Mouse (Mus musculus) yolk sac, embryonic 10.5 days (tissue): ENCODE data around the gene Fxyd2.

ENCODE experiments used
- DNase-seq: peaks from one replicate; pipeline ENCODE4 v3.0.0-alpha.2; 2017; ENCODE audit warnings: low spot score

The Fxyd2 gene

DNA sequence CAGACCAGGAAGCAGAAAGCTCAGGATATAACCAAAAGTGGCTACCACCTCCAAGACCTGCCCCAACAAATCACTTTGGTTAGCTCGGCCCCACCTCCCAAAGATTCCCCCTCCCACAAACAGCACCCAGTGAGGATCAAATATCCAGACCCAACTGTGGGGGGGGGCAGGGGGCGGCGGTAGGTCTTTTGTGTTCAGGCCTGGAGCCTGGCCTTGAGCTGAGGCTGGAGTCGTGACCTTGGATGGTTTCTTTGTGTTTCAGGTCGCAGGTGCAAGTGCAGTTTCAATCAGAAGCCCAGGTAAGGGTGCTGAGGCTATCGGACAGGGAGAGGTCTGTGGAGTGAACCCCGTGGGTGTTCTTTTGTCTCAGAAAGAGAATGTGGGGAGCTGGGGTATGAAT lies 8.2 kb upstream of the Fxyd2 start:
- no peak for DNase-seq

DNA sequence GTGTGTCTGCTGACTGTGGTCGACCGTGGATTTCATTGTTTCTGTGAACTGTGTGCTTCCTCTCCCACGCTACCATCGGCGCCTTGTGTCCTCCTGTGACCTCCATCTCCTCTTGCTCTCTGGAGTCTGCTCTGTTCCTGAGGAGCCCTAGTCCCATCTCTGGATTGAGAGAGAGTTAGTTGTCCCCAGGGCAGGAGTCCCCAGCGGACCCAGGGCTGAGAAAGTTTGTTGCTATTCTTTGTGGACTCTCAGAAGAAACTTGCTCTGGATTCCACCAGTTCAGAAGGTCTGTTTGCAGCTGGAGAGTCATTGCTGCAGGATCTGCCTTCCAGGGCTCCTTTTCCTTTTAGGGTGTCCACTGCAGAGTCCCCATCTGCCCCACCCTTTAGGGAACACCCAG lies 4.3 kb upstream of the Fxyd2 start:
- DNase-seq: no peak

DNA sequence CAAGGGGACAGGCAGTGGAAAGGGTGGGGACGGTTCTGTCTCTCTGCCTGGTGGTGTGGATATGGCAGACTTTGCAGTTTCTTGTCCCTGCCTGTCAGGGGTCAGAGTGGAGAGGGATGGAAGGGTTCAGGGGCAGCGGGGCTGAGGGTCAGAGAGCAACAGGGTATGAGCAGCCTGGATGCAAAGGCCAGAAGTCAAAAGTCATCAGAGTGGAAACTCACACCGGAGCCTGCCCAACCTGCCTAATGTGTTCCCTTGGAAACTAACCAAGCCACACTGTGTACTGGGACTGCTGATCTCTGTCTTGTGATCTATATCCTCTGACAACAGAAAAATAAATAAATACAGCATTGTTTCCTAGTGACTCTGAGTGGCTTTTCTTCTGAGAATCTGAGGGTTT lies 3.7 kb upstream of the Fxyd2 start:
- DNase-seq: peak; percentile 81

DNA sequence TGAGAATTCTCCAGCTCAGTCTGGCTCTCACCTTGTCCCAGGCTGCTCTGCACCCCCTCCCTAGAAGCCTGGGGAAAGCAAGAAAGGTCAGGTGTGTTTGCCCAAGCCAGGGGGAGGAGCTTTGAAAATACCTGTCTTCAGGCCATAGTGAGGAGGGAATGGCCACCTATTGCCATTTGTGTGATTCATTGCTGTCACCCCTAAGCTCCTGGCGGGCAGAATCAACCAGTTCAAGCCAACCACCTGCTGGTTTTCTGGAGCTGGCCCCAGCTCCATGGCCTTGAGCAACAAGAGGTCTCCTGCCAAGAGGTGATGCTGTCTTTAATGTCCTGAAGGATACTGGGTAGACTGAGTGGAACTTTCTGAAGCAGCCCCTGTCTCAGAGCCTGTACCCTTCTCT lies 1.1 kb upstream of the Fxyd2 start:
- peak; percentile 53 for DNase-seq

DNA sequence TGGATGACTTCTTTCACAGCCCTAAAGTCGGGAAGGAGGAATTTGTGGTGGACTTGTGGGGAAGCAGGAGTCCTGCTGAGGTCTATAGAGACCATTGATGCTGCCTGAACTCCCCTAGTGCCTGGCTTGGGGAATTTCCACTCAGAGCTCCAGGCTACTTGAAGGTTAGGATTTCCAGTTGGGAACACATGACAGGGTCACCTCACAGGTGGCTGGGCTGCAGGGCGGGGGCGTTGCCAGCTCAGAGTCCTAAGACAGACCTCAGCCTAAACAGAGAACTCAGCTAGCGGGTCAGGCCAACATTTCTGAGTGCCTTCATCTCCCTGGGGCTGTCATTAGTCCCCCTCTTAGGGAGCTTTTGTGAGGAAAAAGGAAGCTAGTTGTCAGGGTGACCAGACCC lies 2.4 kb downstream of the Fxyd2 start:
- no peak for DNase-seq

DNA sequence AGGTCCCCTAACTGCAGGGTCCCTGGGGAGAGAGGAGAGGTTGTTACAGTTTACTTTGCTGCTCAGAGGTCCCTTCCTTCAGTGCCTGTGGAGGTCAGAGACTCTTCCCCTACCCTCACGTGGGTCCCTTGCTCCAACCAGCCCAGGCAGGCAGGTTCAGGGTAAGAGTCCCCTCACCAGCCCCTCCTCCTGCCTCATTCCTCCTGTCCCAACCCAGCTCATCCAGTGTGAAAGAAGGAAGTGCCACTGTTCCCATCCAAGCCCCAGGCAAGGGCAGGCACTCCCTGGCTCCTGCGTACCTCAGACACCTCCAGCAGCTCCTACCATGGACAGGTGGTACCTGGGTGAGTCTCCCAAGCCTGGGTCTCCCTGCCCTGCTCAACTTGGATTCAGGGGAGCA lies 3.5 kb downstream of the Fxyd2 start:
- DNase-seq: no peak

DNA sequence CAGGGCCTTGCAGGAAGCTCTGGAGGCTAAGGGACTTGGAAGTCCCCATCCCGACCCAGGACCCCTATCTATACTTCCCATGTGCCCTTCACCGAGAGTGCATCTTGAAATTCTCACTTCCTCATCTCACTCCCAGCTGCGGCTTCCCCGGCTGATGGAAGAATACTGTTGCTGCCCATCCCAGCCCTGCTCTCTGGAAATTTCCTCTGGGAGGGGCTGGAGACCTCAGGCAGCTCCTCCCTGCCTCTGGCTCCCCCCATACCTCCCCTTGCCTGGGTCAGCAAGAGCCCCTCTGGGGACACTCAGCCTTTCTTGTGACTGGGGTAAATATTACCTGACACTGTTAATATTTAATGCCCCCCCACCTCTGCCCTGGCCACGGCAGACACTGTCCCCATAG lies 6.2 kb downstream of the Fxyd2 start:
- peak; percentile 81 for DNase-seq

DNA sequence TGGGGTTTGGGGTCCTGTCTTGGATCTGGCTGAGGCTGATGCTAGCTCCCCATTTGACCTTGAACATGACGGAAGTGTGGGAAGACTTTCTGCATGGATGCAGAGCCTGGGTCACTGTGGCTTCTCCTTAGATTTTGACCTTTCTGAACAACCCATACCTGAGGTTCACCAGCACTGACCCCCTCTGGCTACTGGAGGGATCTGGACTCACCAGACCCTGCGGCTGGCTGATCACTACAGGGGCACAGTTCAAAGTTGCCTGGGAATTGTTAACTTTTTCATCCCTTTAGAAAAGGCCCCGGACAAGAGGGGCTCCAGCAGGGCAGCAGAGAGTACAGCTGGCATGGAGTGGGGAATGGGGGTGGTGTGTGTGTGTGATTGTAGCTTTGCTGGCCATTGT lies 7.3 kb downstream of the Fxyd2 start:
- DNase-seq: no peak

DNA sequence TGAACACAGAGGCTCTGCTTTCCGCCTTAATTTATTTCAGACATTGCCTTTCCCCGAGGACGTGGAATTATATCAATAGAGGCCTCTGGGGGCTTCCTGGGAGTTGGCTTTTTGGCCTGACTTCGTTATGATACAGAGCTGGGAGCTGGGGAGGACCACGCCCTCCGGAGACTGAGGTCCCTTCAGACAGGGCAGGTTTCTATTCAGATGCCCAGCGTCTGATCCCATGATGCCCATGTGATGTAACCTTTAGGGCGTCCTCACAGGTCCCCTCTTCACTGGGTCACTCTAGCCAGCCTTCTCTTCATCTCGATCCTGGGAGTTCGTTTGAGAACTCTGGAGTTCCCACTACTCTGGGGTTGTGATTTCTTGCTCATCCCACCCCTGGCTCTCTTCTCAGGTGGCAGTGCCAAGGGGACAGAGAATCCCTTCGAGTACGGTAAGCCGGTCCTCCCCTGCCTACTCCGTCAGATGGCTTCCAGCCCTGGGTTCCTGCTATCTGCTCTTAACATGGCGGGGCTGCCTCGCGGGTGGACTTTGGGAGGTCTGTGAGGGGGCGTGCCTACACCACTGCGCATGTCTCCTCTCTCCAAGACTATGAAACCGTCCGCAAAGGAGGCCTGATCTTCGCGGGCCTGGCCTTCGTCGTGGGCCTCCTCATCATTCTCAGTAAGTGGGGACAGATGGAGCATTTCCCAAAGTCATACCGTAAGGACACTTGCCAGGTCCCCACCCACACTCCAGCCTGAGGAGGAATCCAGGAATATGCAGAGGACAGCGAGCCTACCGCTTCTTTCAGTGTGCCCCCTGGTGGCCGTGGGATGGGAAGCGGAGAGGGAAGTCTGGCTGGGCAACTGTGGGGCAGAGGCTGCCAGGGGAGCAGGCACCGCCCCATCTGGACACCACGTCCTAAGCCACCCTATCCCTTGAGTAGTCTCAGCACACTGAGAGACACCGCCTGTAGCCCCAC lies 8.5 kb downstream of the Fxyd2 start:
- DNase-seq: peak; percentile 67

DNA sequence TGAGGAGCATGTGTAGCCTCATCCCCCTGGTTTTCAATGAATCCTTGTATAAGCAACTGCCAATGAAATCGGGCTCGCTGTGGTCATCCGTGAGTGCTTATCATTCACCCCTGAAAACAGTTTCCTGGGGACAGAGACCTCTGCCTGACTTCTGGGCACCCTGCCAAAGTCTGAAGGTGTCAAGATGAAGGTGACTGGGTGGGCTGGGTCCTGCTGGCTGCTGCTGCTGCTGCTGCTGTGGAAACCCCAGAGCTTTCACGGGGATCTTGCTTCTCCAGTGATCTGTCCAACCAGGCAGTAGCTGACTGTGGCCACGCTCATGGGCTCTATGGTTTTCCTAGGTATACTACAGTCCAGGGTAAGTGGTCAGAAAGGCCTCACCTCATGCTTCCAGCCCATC lies 10.7 kb downstream of the Fxyd2 start:
- DNase-seq: no peak

DNA sequence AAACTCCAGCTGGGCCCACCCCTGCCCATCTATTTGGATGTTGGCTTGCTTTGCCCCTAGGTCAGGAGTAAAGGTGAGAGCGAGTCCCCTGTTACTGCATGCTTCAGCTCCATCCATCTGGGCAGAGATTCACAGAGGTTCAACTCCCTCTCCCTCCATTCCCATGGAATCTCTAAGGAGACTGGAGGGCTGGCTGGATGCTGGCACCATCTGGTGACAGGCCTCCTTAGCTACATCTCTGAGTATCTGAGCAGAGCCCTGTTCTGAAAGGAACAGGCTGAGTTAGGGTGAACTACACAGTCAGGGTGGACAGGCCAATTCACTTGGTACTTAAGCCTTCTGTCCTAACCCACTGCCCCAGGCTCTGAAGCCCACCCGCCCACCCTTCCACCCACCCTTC lies 11.1 kb downstream of the Fxyd2 start:
- DNase-seq: no peak

DNA sequence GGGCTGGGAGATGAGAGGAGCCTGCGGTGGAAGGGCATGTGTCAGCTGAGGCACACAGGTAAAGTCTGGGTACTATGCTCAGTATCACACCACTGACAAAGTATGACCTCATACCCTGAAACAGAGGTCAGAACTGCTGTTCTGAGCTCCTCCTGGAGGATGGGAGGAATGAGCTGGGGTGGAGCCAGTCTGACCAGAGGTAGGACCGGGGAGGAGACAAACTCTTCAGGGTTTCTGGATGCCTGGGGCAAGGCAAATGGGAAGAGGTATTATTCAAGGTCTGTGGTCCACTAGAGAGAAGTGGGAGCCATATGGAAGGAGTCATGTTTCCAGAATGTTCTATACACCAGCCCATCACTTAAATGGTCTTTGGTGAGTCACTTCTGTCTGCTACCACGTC lies 11.6 kb downstream of the Fxyd2 start:
- no peak for DNase-seq

DNA sequence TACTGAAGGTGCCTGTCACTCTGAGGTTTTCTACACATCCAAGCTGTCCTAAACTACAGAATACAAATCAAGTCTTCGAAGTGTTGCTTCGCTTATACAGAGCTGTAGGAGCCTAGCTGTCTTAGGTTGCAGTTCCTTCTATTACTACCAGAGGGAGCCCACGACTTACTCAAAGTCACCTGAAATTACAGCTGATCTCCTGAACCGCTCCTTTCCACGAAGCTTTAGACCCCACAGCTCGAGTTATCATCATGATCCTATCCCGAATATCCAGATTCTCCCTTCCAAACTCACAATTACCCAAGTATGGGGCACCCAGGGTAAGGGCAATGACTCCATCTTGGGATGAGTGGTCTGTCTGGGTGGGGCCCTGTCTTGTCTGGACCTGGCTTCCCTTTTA lies 12.3 kb downstream of the Fxyd2 start:
- DNase-seq: no peak

DNA sequence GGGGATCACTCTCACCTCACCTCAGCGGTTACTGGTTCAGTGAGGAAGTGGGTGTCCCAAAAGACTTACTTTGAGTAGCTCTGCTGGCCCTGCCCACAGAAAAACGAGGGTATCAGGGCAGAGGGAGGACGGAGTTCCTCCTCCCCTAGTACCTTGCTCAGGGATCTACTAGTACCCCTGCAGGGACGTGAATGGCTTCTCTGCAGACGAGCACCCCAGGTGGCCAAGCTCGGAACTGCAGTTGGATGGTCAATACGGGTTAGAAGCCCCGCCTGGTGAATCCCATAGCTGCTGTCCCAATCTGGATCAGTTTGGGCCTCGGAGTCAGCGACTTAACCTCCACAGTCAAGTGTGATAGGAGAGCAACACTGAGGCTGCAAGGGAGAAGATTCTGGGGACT lies 12.8 kb downstream of the Fxyd2 start:
- DNase-seq: peak; percentile 84

DNA sequence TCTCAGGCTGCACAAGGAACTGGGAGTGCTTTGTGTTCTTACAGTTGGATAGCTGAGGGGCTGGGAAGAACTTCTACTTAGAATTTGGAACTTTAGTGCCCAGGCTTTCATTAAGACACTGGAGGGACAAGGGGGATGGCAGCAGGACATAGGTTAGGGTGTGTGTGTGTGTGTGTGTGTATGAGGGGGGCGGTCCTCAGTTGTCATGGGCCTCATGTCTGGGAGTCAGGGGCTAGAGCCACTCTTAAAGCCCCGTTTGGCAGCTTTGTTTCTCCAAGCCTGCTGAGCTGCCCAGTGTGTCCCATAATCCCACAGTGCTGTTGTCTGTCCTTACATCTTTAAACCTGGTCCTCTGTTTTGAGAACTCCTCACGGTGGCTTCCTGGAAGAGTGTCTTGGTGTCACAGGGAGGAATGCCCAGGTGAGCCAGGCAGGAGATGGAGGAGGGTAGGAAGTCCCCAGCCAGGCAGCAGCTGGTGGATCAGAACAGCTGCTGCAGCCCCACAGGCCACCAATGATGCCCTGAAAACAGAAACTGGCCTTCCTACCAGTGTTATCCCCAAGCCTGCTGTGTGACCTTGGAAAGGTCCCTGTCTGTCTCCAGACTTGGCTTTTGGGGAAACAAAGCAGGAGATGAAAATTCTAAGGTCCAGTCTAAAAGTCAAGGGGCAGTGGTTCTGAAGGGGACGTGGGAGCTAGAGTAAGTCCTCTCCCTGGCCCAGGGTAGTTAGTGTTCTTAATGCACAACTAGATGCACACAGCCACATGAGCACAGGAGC lies 13.4 kb downstream of the Fxyd2 start:
- no peak for DNase-seq

DNA sequence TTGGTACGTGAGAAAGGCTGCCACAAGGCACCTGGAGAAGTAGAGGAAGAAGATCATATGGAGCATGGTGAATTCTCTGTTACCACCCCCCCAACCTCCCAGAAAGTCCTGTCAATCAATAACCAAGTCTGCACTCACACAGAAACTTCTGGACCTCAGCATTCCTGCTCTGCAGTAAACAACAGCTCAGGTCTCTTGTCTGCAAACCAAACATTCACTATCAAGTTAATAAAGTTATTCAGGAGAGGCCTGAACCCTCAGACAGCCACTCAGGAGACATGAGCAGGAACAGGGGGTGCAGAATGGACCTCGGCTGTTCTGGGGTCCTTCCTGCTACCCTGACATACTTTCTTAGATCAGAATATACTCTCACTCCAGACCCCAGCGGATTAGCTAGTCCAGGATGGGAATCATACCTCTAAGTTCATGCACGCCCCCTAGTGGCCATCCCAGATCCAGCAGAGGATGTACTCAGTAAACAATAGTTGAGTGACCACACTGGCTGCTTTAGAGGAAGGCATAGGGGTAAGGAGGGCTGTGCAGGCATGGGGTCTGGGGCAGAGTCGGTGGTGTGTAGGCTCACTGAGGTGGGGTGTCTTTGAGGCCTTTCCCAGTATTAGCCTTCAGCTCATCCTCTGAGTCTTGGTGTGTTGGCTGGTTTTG lies 14.1 kb downstream of the Fxyd2 start:
- peak; percentile 80 for DNase-seq

DNA sequence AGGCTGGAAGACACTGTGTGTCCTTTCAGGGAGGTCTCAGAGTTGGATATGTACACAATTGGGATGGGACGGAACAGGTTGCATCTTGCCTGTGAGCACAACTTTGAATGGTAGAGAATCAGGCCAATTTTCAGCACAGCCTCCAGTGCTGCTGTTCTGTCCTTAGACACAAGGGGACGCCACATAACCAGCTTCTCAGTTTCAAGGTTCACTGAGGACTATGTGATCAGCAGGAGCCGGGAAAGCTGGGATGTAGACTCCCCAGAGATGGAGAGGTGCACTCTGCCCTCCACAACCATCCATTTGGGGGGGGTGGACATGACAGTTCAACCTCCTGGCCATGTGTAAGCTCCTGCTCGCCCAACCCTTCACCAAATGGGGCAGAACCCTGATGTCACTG lies 16.4 kb downstream of the Fxyd2 start:
- no peak for DNase-seq

DNA sequence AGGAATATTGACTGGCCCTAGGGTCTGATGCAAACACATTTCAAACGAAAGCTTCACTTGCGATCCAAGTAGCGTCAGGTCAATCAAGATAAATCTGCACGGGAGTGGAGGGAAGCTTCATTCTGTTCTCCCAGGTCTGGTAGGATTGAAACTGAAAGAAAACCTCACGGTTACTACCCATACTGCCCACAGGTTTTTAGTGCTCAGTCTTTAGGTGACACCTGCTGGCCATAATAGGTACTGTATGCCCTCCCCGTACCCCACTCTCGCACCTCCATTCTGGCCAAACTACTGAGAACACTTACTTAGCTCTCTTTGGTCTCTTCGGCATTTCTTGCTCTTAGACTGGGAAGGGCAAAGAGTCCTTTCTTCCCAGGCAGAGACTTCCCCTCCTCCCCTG lies 17.8 kb downstream of the Fxyd2 start:
- no peak for DNase-seq

DNA sequence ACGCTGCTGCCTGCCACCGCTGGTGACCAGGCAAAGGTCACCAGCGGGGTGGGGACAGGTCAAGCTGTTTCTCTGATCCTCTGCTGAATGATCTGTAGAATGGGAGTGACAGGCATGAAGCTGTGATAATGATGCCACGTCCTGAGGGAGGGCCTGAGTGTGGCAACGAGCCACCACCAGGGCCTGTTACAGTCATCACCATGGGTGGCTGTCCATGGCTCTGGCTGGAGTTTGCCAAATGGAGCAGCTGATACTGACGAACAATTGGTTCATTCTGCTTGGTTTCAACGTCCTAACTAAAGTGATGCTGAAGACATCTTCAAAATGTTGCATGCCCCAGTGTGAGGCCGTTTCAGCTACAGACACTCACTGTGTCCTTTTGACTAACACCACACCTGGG lies 18.8 kb downstream of the Fxyd2 start:
- DNase-seq: no peak

DNA sequence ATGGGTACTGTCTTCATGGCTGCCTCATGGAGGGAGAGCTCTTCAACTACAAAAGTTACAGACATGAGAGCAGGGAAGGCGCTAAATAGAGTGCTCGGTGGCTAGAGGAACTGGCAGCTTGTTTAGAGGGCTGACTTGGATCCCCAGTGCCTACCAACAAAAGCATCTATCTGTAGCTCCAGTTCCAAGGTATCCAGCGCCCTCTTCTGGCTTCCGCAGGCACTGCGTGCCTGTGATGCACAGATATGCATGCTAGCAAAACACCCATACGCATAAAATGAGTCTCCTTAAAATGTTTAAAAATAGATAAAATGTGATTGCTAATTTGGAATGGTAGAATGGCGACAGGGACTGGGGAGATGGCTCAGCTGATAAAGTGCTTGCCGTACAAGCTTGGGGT lies 21.7 kb downstream of the Fxyd2 start:
- no peak for DNase-seq

DNA sequence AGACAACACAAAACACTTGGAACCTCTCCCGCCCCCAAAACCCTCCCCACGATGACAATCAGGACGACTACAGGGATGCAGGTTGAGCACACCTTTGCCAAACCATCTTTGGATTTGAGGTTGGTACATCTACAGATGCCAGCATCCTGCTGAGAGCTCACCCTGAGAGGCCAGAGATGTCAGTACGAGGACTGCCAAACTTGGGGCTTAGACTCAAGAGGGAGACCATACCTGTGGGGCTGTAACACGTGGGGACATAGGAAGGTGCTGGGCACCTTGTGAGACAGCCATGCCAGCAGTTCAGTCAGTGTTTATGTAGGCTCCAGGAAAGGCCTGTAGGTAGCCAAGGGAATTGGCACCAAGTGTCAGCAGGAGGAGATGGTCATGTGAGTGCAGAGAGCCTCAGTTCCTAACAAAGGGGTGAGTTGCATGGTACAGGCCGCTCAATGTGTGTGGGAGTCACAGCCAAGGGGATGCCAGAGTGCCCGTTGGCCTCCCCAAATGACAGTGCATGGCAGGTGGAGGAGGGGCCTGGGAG lies 23.4 kb downstream of the Fxyd2 start:
- DNase-seq: no peak

DNA sequence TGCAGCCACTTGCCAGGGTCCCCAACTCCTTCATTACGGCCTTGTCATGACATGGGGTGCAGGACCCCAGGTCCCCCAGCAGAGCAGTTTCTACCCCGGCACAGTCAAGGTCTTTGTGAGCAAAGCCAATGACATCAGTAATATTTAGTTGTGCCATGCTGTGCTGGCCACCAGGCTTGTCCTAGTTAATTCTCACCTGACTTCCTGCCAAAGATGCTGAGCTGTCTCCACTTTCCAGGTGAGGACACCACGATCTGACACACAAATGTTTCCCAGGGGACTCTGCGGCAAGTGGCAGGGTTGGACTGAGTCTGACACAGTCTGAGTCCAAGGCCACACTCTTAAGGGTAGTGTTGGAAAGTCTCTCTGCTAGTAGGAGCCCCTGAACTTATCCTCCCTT lies 27.0 kb downstream of the Fxyd2 start, which contains the start of gene Dscaml1:
Dscaml1 (plus strand) TSS at position 173 of the 400 bp plus-strand sequence.
- DNase-seq: no peak
